Comparison of ENCODE assay signal across 12 mouse cellular contexts in the genomic region with DNA sequence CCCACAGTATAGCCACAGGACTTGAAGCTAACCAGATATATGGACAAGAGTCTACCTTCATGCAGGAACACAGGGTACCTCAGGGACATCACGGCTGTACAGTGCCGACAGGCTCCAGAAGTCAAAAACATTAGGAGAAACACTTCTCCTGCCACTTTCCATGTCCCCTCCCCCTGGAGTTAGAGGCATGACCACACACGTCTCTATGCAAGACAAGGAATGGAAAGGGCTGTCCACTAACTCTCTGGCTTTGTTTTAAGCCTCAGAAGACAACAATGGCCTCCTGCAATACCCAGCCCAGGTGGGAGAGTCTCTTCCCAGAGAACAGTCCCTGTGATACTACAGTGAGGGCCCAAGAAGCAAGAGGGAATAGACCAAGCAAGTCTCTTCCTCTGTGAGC.
DNase-seq lines count a peak whose midpoint lies in the region; ATAC-seq lines count a peak whose summit lies in the region.
"Had no signal": no experiment of that assay in that cellular context is flagged by ENCODE, and none has a peak within 500 bp of the region (broad histone marks: within the 10 kb centered on the region; RNA-seq: fewer than 3 reads in every experiment).

No protein-coding gene starts in this region.

- ATAC-seq in hindbrain, embryonic 11.5 days (ENCODE audit: low FRiP score) = no peak
- no peak for ATAC-seq in embryonic facial prominence, embryonic 14.5 days (ENCODE audit: low read depth)
- no peak for ATAC-seq in midbrain, embryonic 14.5 days (ENCODE audit: low FRiP score, low TSS enrichment)
- ATAC-seq in inflammation-experienced regulatory T-cells, adult 6 months = no peak

- H3K36me3 ChIP-seq in hindbrain, embryonic 11.5 days (ENCODE audit: control insufficient read depth, insufficient read depth, low read length) = no peaks in the 10 kb centered on the region
- H3K36me3 ChIP-seq in hindbrain, embryonic 10.5 days = no peaks in the 10 kb centered on the region
- no peaks in the 10 kb centered on the region for H3K36me3 ChIP-seq in embryonic facial prominence, embryonic 14.5 days (ENCODE audit: control insufficient read depth, insufficient read depth, low read length)
- no peaks in the 10 kb centered on the region for H3K36me3 ChIP-seq in midbrain, embryonic 14.5 days (ENCODE audit: control insufficient read depth, insufficient read depth, low read length)
- H3K36me3 ChIP-seq: forebrain, embryonic 12.5 days had no signal

- DNase-seq in hindbrain, embryonic 11.5 days (ENCODE audit: low spot score) = no peak
- DNase-seq in hindbrain, embryonic 10.5 days (ENCODE audit: low spot score) = no peak
- no peak for DNase-seq in embryonic facial prominence, embryonic 14.5 days (ENCODE audit: low spot score)
- peak; percentile 72 for DNase-seq in kidney, adult 9 months
- no peak for DNase-seq in midbrain, embryonic 14.5 days
- DNase-seq in layer of hippocampus, adult 9-10 months (ENCODE audit: low spot score) = no peak
- no peak for DNase-seq in urinary bladder, postnatal 10 days (ENCODE audit: low spot score)
- DNase-seq: B cell, adult 2 months; thymus, postnatal 36 days had no signal

- H3K27me3 ChIP-seq in hindbrain, embryonic 11.5 days (ENCODE audit: control insufficient read depth, insufficient read depth, low read length) = peaks cover 2% of the 10 kb centered on the region; the same call in 1 of the 2 replicates
- H3K27me3 ChIP-seq in hindbrain, embryonic 10.5 days (ENCODE audit: insufficient read depth, poor library complexity, severe bottlenecking) = peaks cover 33% of the 10 kb centered on the region
- no peaks in the 10 kb centered on the region for H3K27me3 ChIP-seq in embryonic facial prominence, embryonic 14.5 days (replicated peaks; ENCODE audit: control insufficient read depth, insufficient read depth, low read length)
- no peaks in the 10 kb centered on the region for H3K27me3 ChIP-seq in midbrain, embryonic 14.5 days (ENCODE audit: control insufficient read depth, insufficient read depth, low read length)

- 57% methylated on average over 3 of the region's 3 CpGs for WGBS in hindbrain, embryonic 11.5 days
- 67% methylated on average over 3 of the region's 3 CpGs for WGBS in hindbrain, embryonic 10.5 days
- 59% methylated on average over 3 of the region's 3 CpGs for WGBS in embryonic facial prominence, embryonic 14.5 days
- 71% methylated on average over 3 of the region's 3 CpGs for WGBS in midbrain, embryonic 14.5 days

- H3K4me2 ChIP-seq in hindbrain, embryonic 11.5 days (replicated peaks; ENCODE audit: low read depth, low read length) = 0 out of 2 replicates have a peak overlapping the region, but pooled peaks have one; percentile 6
- peak overlapping the region; percentile 76 for H3K4me2 ChIP-seq in embryonic facial prominence, embryonic 14.5 days (ENCODE audit: low read depth, low read length)
- H3K4me2 ChIP-seq in midbrain, embryonic 14.5 days (ENCODE audit: low read length) = peak overlapping the region; percentile 77

- H3K27ac ChIP-seq in hindbrain, embryonic 11.5 days (ENCODE audit: low read depth, low read length) = no peak overlapping the region
- H3K27ac ChIP-seq in hindbrain, embryonic 10.5 days = no peak overlapping the region
- H3K27ac ChIP-seq in embryonic facial prominence, embryonic 14.5 days (replicated peaks; ENCODE audit: low read depth, low read length) = no peak overlapping the region
- no peak overlapping the region for H3K27ac ChIP-seq in midbrain, embryonic 14.5 days (replicated peaks; ENCODE audit: low read depth, low read length)
- H3K27ac ChIP-seq: forebrain, embryonic 12.5 days; macrophage had no signal

- peaks cover 4% of the 10 kb centered on the region; the same call in 1 of the 2 replicates for H3K4me1 ChIP-seq in hindbrain, embryonic 11.5 days (replicated peaks; ENCODE audit: control insufficient read depth, insufficient read depth, low read length)
- peaks cover 16% of the 10 kb centered on the region for H3K4me1 ChIP-seq in hindbrain, embryonic 10.5 days (replicated peaks)
- H3K4me1 ChIP-seq in embryonic facial prominence, embryonic 14.5 days (ENCODE audit: control insufficient read depth, insufficient read depth, low read length) = no peaks in the 10 kb centered on the region
- peaks cover 5% of the 10 kb centered on the region; the same call in 1 of the 2 replicates for H3K4me1 ChIP-seq in midbrain, embryonic 14.5 days (ENCODE audit: control insufficient read depth, insufficient read depth, low read length)

- H3K9ac ChIP-seq in hindbrain, embryonic 11.5 days (ENCODE audit: low read depth, low read length) = no peak overlapping the region
- H3K9ac ChIP-seq in embryonic facial prominence, embryonic 14.5 days (ENCODE audit: low read depth, low read length) = 0 out of 2 replicates have a peak overlapping the region, but pooled peaks have one; percentile 58
- no peak overlapping the region for H3K9ac ChIP-seq in midbrain, embryonic 14.5 days (replicated peaks; ENCODE audit: low read length)
- H3K9ac ChIP-seq: forebrain, embryonic 12.5 days had no signal

- no peaks in the 10 kb centered on the region for H3K9me3 ChIP-seq in hindbrain, embryonic 11.5 days (ENCODE audit: control insufficient read depth, low read length)
- H3K9me3 ChIP-seq in hindbrain, embryonic 10.5 days = no peaks in the 10 kb centered on the region
- no peaks in the 10 kb centered on the region for H3K9me3 ChIP-seq in embryonic facial prominence, embryonic 14.5 days (ENCODE audit: control insufficient read depth, low read length)
- H3K9me3 ChIP-seq in midbrain, embryonic 14.5 days (ENCODE audit: control insufficient read depth, low read length) = no peaks in the 10 kb centered on the region
- H3K9me3 ChIP-seq: forebrain, embryonic 12.5 days had no signal

- no peak overlapping the region for H3K4me3 ChIP-seq in hindbrain, embryonic 11.5 days (ENCODE audit: low read depth, low read length)
- H3K4me3 ChIP-seq in hindbrain, embryonic 10.5 days = no peak overlapping the region
- peak overlapping the region; percentile 2; the same call in 1 of the 2 replicates for H3K4me3 ChIP-seq in embryonic facial prominence, embryonic 14.5 days (ENCODE audit: low read depth, low read length)
- 0 out of 2 replicates have a peak overlapping the region, but pooled peaks have one; percentile 43 for H3K4me3 ChIP-seq in midbrain, embryonic 14.5 days (replicated peaks; ENCODE audit: low read depth, low read length)

Comparison
In these comparisons a context has a peak if more than half of its experiments do, and no peak if none do; other contexts are left out.
1. H3K4me2 ChIP-seq: peak in every context shown above with its lines; median percentile 77 in midbrain, embryonic 14.5 days; 76 in embryonic facial prominence, embryonic 14.5 days; 6 in hindbrain, embryonic 11.5 days.
2. H3K4me3 ChIP-seq: peak in embryonic facial prominence, embryonic 14.5 days (single experiment) and midbrain, embryonic 14.5 days (single experiment); none in hindbrain, embryonic 11.5 days (single experiment) and hindbrain, embryonic 10.5 days (single experiment).